Mouse (Mus musculus): ENCODE measurements around the gene Mnx1.
"Not testable (repeated sequence)": the region's sequence is repeated elsewhere in the genome, so short reads cannot be mapped to it uniquely, and the experiment has no call there.

The Mnx1 gene

DNA sequence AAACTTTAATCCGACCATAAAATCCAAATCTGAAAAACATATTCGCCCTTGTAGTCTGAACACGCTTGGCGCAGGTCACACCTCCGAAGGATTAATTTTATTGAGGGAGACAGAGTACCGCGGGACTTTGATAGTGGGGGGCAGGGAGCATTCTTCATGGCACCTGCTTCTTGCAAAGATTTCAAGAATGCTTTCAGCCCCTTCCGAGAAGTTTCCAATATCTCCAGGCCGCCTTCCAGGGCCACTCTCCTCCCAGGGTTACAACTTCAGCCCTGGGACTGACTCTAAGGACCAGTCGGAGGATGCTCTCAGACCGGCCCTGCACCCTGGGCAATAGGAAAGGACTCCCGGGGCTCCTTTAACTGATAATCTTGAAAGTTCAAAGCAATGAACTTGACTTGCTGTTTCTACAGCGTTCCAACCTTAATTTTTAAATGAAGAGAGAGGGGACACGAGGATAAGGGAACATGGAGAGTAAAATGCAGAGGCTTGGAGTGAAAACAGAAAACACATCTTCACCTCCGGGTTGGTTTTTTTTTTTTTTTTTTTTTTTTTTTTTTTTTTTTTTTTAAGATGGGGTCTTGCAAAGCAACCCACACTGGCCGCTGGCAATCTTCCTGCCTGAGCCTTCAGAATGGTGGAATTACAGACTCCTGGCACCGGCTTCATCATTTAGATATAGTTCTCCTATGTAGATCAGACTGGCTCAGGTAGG lies 9.8 kb downstream of the Mnx1 start:
- no peak for DNase-seq (ENCODE audit: low spot score)

DNA sequence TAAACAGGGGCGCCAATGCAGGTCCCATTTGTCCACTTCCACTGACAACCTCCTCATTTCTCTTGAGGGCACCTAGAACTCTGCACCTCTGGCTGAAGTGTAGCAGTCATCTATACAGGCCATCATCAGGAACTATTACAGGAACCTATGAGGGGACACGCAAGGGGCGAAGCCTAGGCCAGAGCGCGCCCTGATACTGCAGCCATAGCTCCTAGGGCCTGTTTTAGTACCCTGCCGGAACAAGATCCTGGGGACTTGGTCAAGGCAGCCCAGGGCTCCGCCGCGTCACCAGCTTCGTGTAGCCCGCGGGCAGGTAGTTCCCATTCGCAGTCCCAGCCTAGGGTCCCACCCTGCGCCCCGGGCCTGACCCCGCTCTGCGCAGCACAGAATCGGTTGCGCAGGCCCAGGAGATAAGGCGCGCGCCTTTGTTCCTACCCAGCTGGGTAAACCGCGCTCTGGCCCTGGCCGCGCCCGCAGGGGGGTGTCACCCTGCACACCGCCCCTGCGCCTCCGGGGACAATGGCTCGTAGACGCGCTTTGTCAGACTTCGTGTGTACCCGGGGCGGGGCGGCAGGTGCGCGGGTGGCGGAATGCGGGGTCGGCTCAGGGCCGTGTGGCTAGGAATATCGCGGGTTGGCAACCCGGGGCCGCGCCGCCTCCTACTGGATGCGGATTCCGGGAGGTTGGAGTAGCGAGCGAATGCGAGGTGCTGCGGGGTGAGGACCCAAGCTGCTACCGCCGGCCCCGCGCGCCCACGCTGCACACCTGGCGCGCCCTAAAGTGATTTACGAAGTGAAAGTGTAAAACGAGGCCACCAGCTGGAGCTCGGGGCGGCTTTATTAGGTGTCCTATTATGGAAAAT lies 10.6 kb downstream of the Mnx1 start:
- DNase-seq (ENCODE audit: low spot score), result no peak

DNA sequence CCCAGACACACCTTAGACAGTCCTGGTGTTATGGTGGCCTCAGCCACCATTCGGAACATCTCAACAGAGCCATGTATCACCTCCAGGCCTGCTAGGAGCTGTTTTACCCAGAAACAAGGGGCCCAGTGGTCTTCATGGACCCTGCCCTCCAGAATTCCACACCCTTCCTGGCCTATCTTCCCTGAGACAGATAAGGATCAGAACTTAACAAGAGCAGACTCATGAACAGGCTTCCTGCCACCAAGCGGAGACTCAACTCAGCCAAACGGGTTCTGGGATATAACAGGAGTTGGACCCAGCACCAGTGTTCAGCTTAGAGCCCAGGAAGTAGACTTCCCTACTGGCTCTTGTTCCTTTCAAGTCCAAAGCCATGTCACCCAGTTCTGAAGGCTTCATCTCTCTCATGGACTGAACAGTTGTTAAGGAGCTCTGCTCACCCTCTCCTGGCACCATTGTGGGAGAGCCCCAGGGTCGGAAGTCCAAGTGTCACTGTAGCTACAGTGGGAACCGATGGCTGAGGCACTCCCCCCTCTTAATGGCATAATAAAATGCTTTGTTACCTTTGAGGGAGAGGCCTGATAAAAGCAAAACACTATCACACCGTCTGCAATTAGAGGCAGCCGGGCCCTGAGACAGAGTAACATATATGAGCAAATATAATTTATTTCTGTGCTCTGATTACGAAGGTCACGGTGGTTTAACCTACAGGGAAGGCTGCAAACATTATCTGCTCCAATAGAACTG lies 15.2 kb downstream of the Mnx1 start:
- DNase-seq (ENCODE audit: low spot score), result no peak

DNA sequence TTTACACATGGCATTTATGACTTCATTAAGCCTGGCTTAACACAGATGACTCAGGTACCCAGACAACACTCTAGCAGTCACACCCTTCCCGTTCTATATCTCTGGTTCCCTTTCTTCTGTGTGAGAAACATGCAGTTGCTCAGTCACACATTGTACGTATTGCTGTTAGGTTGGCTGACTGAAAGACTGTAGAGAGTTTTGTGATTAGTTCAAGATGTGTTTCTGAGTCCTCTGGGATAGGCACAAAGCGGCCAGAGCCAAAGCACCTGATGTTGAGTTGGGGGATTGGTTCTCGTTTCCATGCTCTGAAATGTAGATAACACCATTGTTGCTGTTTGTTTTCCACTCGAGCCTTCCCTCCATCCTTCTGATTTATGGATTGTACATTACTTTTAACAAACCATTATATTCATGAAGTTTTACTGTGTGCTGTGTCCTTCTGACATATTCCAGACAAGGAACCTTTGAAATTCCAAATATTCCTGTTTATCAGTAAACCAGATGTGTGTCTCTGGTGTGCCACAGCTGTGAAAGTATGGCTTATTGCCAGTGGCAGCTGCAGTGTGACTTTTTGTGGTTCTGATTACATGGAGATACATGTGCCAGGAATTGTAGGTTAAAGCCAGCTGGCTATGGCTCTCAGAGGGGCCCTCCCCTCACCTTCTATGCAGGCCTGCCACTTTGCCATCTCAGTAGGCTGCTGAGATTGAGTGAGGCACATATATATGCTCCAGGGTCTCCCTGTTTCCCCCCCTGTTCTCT lies 21.2 kb downstream of the Mnx1 start:
- no peak for DNase-seq (ENCODE audit: low spot score)

DNA sequence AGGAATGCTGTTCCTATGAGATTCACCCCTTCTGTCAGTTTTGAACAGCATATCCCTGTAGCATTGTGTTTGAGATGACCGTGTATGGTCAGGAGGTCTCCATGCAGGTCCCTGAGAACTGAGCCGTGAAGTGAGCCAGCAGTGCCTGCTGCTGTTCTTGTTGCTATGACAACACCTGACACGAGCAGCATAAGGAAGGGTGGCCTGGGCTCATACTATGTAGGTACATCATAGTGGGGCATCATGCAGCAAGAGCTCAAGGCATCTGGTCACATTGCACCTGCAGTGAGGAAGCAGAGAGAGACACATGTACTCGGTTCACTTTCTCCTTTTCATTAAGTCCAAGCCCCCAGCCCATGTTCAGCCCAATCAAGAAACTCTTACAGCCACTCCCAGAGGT lies 25.9 kb downstream of the Mnx1 start:
- no peak for DNase-seq (ENCODE audit: low spot score)

DNA sequence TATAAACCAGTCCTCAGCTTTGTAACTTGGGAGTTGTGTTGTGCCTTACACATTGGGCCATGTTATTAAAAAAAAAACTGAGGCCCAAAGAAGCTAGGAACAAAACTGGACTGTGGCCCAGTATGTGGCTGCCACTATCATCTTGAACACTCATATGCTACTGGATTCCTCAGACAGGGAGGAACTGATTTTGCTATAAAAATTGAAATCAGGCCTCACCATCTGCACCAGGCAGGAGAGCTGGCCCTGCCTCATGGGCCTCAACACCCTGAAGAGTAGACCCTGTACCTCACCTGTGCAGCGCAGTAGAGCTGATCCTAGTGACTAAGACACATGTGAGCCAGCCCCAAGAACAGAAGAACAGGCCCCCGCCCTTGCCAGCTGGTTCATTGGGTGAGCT lies 33.0 kb downstream of the Mnx1 start:
- no peak for DNase-seq (ENCODE audit: low spot score)

DNA sequence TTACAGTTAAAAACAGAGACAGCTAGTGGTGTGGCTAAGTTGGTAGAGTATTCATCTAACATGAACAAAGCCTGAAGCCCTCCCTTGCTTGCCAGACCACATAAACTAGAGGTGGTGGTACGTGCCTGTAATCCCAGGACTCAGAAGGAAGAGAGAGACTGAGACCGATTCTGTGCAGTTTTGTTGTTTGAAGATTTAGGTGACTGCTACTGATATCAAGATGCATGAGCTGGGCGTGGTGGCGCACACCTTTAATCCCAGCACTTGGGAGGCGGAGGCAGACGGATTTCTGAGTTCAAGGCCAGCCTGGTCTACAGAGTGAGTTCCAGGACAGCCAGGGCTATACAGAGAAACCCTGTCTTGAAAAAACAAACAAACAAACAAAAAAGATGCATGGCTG lies 41.5 kb downstream of the Mnx1 start:
- not testable (repeated sequence) for DNase-seq (ENCODE audit: low spot score)

DNA sequence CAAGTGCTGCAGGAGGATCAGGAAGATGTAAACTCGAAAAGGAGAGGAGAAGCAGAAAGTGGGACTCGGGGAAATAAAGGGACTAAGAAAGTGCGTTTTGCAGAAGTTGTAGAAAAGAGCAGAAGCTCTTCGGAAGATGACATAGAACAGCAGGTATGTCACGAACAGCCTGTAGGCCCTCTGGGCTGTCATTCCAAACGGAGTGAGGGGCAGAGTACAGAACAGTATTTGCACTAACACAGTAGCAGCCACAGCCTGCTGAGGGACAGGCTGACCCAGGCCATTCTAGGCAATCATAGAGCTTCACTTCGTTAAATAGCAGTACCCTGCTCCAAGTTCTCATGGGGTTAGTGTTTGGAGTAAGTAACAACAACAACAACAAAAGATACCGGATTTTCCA lies 42.8 kb downstream of the Mnx1 start:
- DNase-seq (ENCODE audit: low spot score), result no peak

DNA sequence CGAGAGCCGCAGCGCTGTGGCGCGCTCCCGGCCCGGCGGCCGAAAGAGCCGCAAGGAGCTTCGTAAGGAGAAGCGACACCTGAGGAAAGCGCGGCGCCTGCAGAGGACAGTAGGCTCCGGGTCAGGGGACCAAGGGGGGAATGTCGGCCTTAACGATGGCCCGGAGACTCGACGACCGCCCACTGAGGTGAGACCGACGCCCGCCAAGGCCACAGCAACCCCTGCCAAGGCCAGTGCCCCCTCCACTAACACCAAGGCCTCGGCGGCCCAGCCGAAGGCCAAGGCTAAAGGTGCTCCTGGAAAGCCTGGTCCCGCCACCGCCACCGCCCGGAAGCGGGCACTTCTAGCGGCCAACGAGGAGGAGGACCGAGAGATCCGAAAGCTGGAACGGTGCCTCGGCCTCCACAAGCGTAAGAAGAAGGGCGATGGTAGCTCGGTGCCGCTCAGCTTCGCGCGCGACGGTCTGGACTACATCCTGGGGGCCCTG lies 43.4 kb downstream of the Mnx1 start:
- DNase-seq (ENCODE audit: low spot score), result peak; percentile 9

DNA sequence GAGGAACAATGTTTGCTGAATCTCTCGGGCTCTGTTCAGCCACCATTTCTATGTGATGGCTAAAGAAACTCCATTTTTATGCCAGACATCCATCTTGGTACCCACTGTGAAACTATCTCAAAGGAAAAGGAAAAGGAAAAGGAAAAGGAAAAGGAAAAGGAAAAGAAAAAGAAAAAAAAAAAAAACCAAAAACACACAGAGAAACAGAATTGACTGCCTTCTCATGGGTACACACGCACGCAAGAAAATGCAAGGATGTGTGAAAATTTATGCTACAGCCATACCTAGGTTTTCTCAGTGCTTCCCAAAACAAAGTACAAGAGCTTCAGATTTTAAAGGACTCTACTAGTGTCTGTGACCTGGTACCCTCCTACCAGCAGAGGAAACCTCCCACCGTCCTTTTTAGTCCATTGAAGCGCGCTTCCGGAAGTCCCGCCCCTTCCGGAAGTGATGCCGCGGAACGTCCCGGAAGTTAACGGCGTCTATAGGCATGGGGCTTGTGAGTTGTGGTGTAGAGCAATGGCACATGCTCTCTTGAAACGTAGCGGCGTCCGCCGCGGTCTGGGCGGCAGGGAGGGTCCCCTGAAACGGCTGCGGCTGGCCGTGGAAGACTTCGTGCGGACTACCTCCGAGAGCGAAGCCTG lies 43.9 kb downstream of the Mnx1 start, which contains the start of gene Nom1:
Nom1 (plus strand) TSS at position 437 of the 644 bp plus-strand sequence.
- peak; percentile 65 for DNase-seq (ENCODE audit: low spot score)

DNA sequence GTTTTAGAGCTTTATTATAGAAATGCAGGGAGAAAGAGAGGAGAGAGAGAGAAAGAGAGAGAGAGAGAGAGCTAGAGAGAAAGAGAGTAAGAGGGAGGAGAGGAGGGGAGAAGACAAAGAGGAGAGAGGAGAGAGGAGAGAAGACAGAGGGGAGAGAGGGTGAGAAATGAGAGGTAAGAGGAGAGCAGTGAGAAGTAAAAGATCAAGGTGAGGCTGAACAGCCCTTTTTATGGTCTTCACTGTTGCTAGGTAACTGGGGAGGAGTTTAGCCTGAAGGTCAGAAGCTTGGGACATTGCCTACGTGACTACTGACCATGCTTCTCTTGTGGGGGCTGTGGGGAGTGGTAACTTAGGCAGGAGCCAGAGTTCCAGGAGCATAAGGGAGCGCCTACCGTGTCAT lies 54.9 kb downstream of the Mnx1 start:
- DNase-seq (ENCODE audit: low spot score), result not testable (repeated sequence)
